Mouse (Mus musculus): ENCODE results near the gene Oxct2a. TPM values are rescaled to one million over a fixed set of nuclear protein-coding genes. Genes with fewer than 3 reads are reported as not detected.
"Not testable (repeated sequence)": the region's sequence is repeated elsewhere in the genome, so short reads cannot be mapped to it uniquely, and the experiment has no call there.

Gene Oxct2a
- polyA plus RNA-seq, 1 experiment from 2014 or later: not detected

- Histone ChIP-seq H3K4me1 (replicated peaks; ENCODE audit: insufficient read depth, low read length) (no peaks in the 10 kb centered on the region), H3K4me3 (replicated peaks; ENCODE audit: low read depth, low read length) (no peak overlapping the region), H3K27ac (no peak overlapping the region), H3K9me3 (replicated peaks; ENCODE audit: low read length) (no peaks in the 10 kb centered on the region), H3K27me3 (ENCODE audit: insufficient read depth, low read length) (no peaks in the 10 kb centered on the region), H3K9ac (ENCODE audit: low read depth, low read length) (no peak overlapping the region), H3K4me2 (ENCODE audit: low read length) (no peak overlapping the region), H3K36me3 (ENCODE audit: insufficient read depth, low read length) (peaks cover 73% of the 10 kb centered on the region)
- 75% methylated on average over 7 of the region's 7 CpGs for WGBS
- no peak for TF ChIP-seq CTCF (IDR thresholded peaks at IDR 0.05; ENCODE audit: low read depth)
- DNase-seq (ENCODE audit: low spot score) (no peak), ATAC-seq (replicated peaks; ENCODE audit: low FRiP score, low read depth) (no peak)
Observed at GRCm38 (mm10) chr4:123292989-123293388, 30.4 kb downstream of the Oxct2a start.

DNA sequence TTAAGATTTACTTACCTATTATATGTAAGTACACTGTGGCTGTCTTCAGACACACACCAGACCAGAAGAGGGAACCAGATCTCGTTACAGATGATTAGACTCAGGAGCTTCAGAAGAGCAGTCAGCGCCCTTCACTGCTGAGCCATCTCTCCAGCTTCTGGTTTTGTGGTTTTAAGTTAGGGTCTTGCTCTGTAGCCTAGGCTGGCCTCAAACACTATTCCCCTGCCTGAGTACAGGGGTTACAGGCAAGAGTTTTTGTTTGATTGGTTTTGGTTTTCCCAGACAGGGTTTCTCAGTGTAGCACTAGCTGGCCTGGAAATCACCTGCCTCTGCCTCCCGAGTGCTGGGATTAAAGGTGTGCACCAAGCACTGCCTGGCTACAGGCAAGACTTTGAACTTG lies 31.0 kb downstream of the Oxct2a start:
- Histone ChIP-seq H3K36me3 (ENCODE audit: insufficient read depth, low read length) (peaks cover 72% of the 10 kb centered on the region), H3K4me2 (ENCODE audit: low read length) (no peak overlapping the region), H3K4me1 (replicated peaks; ENCODE audit: insufficient read depth, low read length) (no peaks in the 10 kb centered on the region), H3K27ac (no peak overlapping the region), H3K27me3 (ENCODE audit: insufficient read depth, low read length) (no peaks in the 10 kb centered on the region), H3K9me3 (replicated peaks; ENCODE audit: low read length) (no peaks in the 10 kb centered on the region), H3K9ac (ENCODE audit: low read depth, low read length) (no peak overlapping the region), H3K4me3 (replicated peaks; ENCODE audit: low read depth, low read length) (no peak overlapping the region)
- no peak for DNase-seq (ENCODE audit: low spot score)
- no peak for TF ChIP-seq CTCF (IDR thresholded peaks at IDR 0.05; ENCODE audit: low read depth)
- WGBS: 79% methylated on average over 3 of the region's 3 CpGs
- ATAC-seq (replicated peaks; ENCODE audit: low FRiP score, low read depth): no peak

- TF ChIP-seq CTCF (IDR thresholded peaks at IDR 0.05; ENCODE audit: low read depth): no peak
- Histone ChIP-seq H3K36me3 (ENCODE audit: insufficient read depth, low read length) (peaks cover 54% of the 10 kb centered on the region), H3K9ac (ENCODE audit: low read depth, low read length) (no peak overlapping the region), H3K4me2 (ENCODE audit: low read length) (no peak overlapping the region), H3K4me3 (replicated peaks; ENCODE audit: low read depth, low read length) (no peak overlapping the region), H3K27me3 (ENCODE audit: insufficient read depth, low read length) (no peaks in the 10 kb centered on the region), H3K9me3 (replicated peaks; ENCODE audit: low read length) (no peaks in the 10 kb centered on the region), H3K27ac (no peak overlapping the region), H3K4me1 (replicated peaks; ENCODE audit: insufficient read depth, low read length) (peaks cover 16% of the 10 kb centered on the region)
- no peak for DNase-seq (ENCODE audit: low spot score)
- no peak for ATAC-seq (replicated peaks; ENCODE audit: low FRiP score, low read depth)
- 86% methylated on average over 12 of the region's 12 CpGs for WGBS
Observed at GRCm38 (mm10) chr4:123289038-123289437, 34.4 kb downstream of the Oxct2a start.

DNA sequence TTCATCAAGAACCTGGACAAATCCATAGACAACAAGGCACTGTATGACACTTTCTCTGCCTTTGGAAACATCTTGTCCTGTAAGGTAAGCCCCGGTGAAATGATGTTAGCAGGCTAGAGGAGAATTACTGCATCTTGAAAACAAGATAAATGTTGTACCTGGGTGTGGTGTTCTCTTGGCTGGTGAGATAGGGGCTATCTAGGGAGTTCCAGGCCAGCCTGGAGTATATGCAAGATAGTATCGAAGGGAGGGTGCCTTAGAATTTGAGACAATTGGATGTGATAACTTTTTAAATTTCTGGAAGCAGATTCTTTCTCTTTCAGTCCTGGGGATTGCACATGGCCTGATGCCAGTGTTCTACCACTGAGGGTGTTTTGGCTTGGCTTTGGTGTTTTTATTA lies 36.6 kb downstream of the Oxct2a start:
- Histone ChIP-seq H3K27me3 (ENCODE audit: insufficient read depth, low read length) (no peaks in the 10 kb centered on the region), H3K4me2 (ENCODE audit: low read length) (no peak overlapping the region), H3K9ac (ENCODE audit: low read depth, low read length) (no peak overlapping the region), H3K4me1 (replicated peaks; ENCODE audit: insufficient read depth, low read length) (peaks cover 17% of the 10 kb centered on the region), H3K9me3 (replicated peaks; ENCODE audit: low read length) (no peaks in the 10 kb centered on the region), H3K4me3 (replicated peaks; ENCODE audit: low read depth, low read length) (no peak overlapping the region), H3K27ac (no peak overlapping the region), H3K36me3 (ENCODE audit: insufficient read depth, low read length) (peaks cover 37% of the 10 kb centered on the region)
- ATAC-seq (replicated peaks; ENCODE audit: low FRiP score, low read depth) (no peak), DNase-seq (ENCODE audit: low spot score) (no peak)
- WGBS: 88% methylated on average over 2 of the region's 2 CpGs
- TF ChIP-seq CTCF (IDR thresholded peaks at IDR 0.05; ENCODE audit: low read depth): no peak

GRCm38 (mm10) chr4:123284731-123285624 lies 38.5 kb downstream of the Oxct2a start:
- peak overlapping the region; percentile 50; the same call in 1 of the 2 replicates for H3K4me3 ChIP-seq (replicated peaks; ENCODE audit: low read depth, low read length)
- H3K27ac ChIP-seq: no peak overlapping the region
- 0 out of 2 replicates have a peak overlapping the region, but pooled peaks have one; percentile 54 for H3K9ac ChIP-seq (ENCODE audit: low read depth, low read length)
- H3K4me1 ChIP-seq (replicated peaks; ENCODE audit: insufficient read depth, low read length): peaks cover 17% of the 10 kb centered on the region
- H3K36me3 ChIP-seq (ENCODE audit: insufficient read depth, low read length): peaks cover 23% of the 10 kb centered on the region
- no peaks in the 10 kb centered on the region for H3K27me3 ChIP-seq (ENCODE audit: insufficient read depth, low read length)
- no peak for DNase-seq (ENCODE audit: low spot score)
- WGBS: 63% methylated on average over 6 of the region's 6 CpGs
- no peak for TF ChIP-seq CTCF (IDR thresholded peaks at IDR 0.05; ENCODE audit: low read depth)
- H3K4me2 ChIP-seq (ENCODE audit: low read length): peak overlapping the region; percentile 79
- no peak for ATAC-seq (replicated peaks; ENCODE audit: low FRiP score, low read depth)
- no peaks in the 10 kb centered on the region for H3K9me3 ChIP-seq (replicated peaks; ENCODE audit: low read length)

GRCm38 (mm10) chr4:123283675-123284064 lies 39.8 kb downstream of the Oxct2a start:
- not testable (repeated sequence) for H3K9me3 ChIP-seq (replicated peaks; ENCODE audit: low read length); H3K27me3 ChIP-seq (ENCODE audit: insufficient read depth, low read length); ATAC-seq (replicated peaks; ENCODE audit: low FRiP score, low read depth)
- peak; percentile 28 for DNase-seq (ENCODE audit: low spot score)
- Histone ChIP-seq H3K4me2 (ENCODE audit: low read length) (peak overlapping the region; percentile 79), H3K4me3 (replicated peaks; ENCODE audit: low read depth, low read length) (peak overlapping the region; percentile 50), H3K27ac (peak overlapping the region; percentile 31; the same call in 1 of the 2 replicates), H3K36me3 (ENCODE audit: insufficient read depth, low read length) (0 out of 2 replicates have a peak, but pooled peaks cover 12% of the 10 kb centered on the region), H3K4me1 (replicated peaks; ENCODE audit: insufficient read depth, low read length) (peaks cover 17% of the 10 kb centered on the region), H3K9ac (ENCODE audit: low read depth, low read length) (peak overlapping the region; percentile 54; the same call in 1 of the 2 replicates)
- under 1% methylated on average over 13 of the region's 15 CpGs for WGBS

DNA sequence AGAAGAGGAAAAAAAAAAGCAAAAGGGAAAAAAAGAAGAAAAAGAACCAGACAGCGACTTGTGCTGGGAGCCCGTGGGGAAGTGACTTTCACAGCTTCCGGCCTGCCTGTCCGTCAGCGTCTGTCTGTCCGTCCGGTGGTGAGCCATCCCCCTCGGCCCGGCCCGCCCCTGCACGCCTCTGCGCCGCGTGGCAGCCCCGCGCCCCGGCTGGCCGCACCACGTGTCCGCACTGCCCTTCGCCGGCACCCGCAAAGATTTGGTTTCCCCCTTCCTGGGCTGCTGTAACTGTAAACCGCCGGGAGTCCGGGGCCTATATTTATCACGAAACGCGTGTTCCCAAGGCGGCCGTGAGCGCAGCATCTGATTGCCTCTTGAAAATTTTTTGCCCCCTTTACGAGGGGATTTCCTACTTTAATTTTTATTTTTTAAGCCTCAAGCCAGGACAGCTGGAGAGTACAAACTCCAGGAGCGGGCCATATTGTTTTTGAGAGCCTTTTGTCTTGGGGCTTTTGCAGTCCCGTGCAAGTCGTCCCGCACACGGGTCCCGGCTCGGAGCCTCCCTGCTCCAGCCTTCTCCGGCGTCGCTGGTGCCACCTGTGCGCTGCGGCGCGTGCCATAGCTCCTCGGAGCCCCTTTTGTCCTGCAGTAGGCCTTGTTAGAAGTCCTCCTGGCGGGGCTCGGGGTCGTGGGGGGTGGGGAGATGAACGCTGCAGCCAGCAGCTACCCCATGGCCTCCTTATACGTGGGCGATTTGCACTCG lies 40.3 kb downstream of the Oxct2a start:
- Histone ChIP-seq H3K4me1 (replicated peaks; ENCODE audit: insufficient read depth, low read length) (peaks cover 17% of the 10 kb centered on the region), H3K9ac (ENCODE audit: low read depth, low read length) (peak overlapping the region; percentile 52; the same call in 1 of the 2 replicates), H3K4me3 (replicated peaks; ENCODE audit: low read depth, low read length) (peak overlapping the region; percentile 50), H3K27ac (peak overlapping the region; percentile 66; the same call in 1 of the 2 replicates), H3K4me2 (ENCODE audit: low read length) (peak overlapping the region; percentile 79)
- ATAC-seq (replicated peaks; ENCODE audit: low FRiP score, low read depth) (0 out of 2 replicates have a peak, but pooled peaks have one; percentile 30), DNase-seq (ENCODE audit: low spot score) (peak; percentile 24)
- not testable (repeated sequence) for H3K36me3 ChIP-seq (ENCODE audit: insufficient read depth, low read length); H3K9me3 ChIP-seq (replicated peaks; ENCODE audit: low read length); H3K27me3 ChIP-seq (ENCODE audit: insufficient read depth, low read length)
- WGBS: under 1% methylated on average over 44 of the region's 55 CpGs
